Mouse (Mus musculus) WW6 (cell line): ENCODE measurements at regions not wholly inside any gene's neighbourhood (a gene's known extent, or its start where the extent isn't known, plus 50 kb on each side); places are given as distances from the start of the nearest gene placed in this dataset.
"Not testable (repeated sequence)": the region's sequence is repeated elsewhere in the genome, so short reads cannot be mapped to it uniquely, and the experiment has no call there.

Experiments
- DNase-seq: peaks from one replicate; pipeline ENCODE4 v3.0.0-alpha.2; 2013; ENCODE audit warnings: low read depth, low spot score

DNA sequence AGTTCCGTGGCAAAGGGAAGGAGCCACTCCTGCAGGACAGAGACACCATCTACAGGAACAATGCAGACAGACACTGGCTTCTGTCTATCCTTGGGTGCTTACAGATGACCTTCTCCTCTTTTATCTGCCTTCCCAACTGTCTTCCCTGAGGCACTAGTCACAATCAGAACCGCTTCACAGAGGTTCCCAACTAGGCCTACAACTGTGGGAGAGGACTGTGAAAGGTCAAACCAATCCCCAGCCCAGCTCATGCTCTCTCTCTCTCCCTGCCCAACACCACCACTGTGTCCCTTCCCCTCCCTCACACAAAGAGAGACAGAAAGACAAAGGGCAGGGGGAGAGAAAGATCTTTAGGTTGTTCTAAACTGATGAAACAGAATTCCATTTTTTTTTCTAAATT, 61.3 kb downstream of the Tmem17 start:
- DNase-seq = no peak

DNA sequence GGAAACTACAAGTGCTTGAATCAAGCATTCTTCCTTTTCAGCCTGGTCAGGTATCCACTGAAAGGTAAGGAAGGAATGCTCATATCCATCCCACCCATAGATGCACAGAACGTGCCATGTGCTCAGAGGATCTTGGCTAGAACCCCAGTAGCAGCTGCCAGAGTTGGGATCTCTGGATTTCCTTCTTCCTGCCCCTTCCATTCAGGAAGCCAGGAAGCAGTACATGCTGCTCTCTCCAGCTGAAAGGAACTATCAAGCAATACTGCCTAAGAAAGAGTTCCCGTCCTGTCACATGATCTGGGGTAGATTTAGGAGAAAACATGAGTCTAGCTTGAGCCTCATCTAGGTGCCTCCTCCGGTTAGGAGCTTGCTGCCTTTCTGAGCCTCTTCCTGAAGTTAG, 61.9 kb downstream of the Tmem17 start:
- DNase-seq = no peak

DNA sequence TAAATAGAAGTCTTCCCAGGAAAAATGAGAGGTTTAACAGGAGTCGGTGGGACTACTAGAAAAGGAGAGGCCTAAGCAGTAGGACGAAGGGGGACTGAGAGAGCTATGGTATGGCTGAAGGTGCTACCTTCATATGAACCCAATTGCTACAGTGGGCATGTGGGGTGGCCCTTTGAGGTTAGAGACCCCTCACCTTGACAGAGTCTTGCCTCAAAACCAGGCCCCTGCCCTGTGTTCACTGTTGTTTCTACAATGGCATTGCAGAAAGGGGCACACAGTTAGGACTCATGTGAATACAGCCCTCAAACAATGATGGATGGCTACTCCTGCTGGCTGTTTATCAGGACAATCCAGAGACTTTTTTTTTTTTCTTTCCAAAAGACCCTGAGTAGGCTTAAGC, 62.6 kb downstream of the Tmem17 start:
- no peak for DNase-seq

DNA sequence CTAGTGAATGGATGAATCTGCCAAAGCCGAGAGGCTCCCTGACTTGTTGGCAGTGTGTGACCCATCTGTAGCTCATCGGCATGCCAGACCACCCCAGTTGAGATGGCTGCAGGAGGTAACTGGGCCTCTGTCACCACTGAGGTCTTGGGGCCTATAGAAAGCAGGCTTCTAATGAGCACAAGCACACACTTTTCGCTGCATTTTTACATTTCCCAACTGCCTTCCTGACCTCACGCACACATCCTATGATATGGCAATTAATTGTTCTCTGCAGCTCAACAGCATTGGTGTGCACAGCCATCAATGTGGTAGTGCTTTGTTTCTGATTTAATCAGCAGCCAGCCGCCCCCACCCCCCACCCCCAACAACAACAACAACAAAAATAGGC, 72.2 kb downstream of the Tmem17 start:
- no peak for DNase-seq

DNA sequence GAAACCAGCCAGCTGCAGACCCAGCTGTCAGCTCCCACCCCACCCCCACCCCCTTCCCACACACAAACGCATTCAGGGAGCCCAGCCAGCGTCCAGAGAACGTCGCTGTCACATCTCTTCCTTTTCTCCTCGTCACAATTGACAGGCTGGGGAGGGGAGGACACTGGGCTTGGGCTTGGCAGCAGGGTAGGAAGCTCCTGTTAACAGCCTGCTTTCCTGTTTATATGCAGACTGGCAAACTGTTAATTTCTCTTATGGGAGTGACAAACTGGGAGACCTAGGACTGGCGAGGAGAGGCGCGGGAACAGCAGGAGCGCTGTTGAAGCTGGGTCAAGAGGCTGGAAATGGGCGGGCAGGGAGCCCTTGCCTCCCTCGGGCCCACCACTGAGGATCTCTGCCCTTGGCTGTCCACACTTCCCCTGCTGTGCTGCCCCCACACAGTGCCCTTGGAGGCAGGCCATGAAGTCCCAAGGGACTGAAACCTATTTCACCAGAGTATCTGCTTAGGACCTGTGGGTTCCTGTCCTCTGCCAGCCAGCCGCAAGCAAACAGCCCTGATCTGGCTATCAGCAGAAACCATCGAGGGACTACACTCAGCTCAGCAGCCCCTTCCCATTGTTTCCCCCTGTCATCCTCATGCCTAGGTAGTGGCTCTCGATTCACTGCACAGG, 72.7 kb downstream of the Tmem17 start:
- no peak for DNase-seq

DNA sequence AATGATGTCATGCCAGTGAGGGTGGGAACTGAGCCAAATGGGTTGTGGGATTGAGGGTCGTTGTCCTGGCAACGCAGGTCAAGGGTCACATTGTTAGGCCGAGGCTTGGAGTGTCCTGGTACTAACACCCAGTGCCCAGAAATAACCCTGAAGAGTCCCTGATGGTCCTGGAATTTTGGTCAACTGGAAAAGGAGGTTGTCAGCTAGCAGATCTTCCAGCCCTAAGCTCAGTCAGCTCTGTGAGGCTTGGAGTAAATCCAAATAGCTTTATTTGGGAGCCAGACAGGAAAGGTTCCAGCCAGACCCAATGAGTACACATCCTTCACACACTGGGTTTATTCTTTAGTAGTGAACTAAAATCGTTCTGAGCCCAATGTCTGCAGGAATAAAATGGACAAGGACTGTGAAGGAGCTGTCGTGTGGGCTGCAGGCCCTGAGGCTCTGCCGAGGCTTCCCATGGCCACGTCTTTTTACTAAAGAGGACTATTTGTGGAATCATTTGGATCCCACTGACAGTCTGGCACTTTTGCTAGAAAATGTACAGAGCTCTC, 75.9 kb downstream of the Tmem17 start:
- DNase-seq = no peak

DNA sequence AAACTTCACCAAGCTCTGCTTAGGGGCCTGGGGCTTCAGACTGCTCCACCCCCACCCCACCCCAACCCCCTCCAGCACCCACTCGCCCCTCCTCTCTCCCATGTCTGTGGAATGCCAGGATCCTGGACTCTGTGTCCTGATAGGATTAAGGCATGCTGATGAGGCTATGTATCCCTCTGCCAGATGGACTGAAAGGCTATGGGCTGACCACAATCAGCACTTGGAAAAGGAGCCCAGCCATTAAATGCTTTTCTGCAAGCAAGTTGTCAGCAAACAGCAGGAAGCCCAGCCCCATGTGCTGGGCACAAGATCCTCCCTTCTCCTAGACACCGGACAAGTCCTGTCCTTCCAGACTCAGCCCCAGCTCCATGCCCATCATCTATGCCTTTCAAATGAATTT, 76.7 kb downstream of the Tmem17 start:
- no peak for DNase-seq

DNA sequence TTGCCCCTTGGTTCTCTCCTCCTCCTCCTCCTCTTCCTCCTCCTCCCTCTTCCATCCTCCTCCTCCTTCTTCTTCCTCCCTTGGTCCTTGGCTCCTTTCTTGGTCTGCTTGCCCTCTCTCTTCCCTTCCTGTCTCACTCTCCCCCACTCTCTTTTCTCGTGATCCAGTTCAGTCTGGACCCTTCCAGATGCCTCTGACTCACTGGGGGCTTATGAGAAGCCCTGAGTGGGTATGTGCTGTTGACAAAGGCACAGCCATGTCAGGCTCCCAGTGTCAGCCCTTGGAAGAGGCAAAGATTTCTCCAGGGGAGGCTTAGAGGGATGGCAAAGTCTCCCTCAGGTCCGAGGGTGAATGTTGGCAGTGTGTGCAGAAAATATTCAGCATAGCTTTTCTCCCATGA, 78.0 kb downstream of the Tmem17 start:
- DNase-seq = no peak

DNA sequence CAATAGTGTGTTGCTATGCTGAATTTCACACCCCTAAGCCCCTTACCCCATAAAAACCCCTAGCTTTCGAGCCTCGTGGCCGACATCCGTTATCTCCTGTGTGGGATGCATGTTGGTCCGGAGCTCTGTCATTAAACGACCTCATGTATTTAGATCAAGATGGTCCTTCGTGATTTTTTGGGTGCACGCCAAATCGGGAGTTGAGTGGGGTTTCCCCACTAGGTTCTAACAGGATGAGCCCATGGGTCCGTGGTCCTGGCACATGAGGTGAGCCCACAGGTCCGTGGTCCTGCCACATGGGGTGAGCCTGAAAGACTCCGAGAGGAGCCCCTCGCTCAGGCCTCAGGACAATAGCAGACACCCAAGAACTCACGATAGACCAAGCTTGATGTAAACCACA, 79.2 kb downstream of the Tmem17 start:
- not testable (repeated sequence) for DNase-seq

DNA sequence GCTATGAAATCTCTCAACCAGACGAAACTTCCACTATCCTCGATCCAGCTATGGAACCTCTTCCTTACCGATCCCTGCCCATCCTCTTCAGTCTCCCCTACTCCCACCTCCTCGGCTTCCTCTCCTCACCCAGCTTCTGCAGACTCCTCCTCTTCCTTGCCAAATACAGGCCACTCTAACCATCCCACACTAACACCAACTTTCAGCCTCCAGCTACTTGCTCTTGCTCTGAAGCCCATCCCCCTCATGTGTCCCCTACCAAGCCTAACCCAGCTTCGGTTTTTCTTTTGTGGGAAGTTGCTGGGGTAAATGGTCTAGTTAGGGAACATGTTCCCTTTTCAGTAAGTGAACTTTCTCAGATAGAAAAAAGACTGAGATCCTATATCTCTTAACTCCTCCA, 80.8 kb downstream of the Tmem17 start:
- DNase-seq = no peak

DNA sequence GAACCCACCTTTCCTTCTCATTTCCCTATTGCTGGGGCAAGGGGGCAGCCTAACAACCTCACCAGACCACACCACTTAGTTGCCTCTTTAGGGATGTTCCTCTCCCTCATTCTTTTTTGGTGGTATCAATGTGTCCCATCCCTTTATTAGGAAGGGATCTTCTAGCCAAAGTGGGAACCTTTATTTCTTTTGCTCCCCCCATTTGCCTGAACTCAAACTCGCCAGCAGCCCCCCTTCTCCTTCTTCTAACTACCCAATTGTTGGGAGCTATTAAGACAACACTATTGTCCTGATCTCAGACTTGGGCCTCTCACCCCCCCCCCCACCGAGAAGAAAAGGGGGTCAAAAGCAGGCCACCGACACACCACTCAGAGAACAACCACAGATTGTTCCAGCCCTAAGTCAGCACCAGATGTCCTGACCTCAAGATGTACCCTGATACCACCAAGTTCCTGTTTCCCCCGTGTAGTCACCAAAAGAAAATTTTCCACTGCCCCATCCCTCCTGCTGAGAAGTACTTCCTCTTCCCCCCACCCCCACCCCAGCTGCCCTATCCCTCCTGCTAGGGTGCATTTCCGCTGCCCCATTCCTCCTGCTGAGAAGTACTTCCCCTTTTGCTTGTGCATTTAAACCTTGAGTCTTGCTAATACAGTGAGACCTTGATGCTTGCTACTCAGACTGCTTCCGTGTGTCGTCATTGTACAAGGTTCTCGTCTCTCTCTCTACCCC, 84.4 kb downstream of the Tmem17 start:
- no peak for DNase-seq

DNA sequence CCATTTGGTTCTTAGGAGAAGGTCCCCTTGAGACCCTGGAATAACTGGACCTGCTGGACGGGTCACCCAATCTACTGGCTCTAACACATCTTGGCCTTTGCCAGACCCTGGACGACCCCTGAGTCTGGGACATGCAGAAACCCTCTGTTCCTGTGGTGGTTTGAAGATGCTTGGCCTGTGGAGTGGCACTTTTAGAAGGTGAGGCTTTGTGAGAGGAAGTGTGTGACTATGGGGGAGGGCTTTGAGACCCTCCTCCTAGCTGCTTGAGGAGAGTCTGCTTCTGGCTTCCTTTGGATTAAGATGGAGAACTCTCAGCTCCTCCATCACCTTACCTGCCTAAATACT, 84.9 kb downstream of the Tmem17 start:
- no peak for DNase-seq

DNA sequence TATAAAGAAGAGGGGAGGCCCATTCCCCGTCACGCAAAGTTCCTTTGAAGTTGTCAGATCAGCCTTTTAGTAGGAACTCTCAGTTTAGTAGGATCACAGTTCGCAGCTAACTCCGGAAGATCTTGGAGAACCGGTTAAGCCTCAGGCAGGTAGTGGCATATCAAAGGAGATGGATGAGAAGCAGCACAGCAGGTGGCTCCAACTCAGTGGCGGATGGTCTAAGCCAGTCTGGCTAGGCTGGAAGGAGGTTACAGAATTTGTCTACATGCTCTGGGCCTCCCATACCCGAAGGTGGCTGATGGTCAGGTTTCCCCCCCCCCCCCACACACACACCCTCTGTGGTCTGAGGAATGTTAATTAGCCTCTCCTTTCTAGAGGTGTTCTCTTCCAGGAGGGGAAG, 88.5 kb downstream of the Tmem17 start:
- DNase-seq = peak; percentile 75

DNA sequence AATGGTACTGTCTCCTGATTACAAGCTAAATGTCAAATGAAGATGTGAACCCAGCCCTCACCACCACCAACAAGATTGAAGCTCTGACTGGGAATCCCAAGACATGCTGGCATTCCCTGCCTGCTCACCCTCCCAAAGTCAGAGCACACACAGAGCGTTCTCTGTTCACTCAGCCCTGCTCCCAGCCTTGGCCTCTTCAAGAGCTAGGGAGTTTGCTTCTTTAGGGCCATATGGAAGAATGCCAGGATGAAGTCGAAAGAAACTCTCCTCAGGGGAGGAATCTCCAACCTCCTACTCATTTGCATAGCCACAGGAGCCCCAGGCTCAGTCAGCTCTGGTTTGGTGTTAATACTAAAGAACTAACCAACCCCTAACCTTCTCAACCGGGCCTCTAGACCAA, 90.1 kb downstream of the Tmem17 start:
- DNase-seq = no peak

DNA sequence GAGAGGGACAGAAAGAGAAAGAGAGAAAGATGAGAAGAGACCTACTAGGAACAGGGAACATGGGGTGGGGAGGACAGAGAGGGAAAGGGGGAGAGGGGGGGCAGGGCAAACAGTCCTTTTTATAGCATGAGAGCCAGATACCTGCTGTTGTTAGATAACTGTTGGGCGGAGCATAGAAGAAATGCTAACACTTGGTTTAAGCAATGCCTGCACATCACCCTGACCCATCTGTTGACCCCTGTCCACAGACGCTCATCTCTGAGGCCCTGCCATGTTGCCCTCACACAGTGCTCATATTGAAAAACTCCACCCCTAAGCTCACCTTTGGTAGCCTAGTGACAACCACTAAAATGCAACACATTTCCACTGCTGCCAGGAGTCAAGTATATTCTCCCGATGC, 90.7 kb downstream of the Tmem17 start:
- DNase-seq = no peak

DNA sequence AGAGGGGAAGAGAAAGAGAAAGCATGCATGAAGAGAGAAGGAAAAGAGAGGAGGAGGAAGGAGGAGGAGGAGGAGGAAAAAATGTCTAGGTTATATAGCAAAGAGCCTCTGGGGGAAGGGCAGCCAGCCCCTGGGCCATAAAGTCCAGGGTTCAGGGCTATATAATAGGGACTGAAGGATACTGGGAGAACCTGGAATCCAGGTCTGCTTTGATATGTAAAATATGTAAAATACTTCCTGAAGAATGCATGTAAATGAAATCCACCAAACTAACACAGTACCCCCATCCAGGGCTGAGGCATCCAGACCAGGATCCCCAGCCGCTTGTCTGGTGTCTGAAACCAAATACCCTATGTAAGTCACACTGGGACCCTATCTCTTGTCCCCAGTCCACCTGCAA, 91.5 kb downstream of the Tmem17 start:
- no peak for DNase-seq

DNA sequence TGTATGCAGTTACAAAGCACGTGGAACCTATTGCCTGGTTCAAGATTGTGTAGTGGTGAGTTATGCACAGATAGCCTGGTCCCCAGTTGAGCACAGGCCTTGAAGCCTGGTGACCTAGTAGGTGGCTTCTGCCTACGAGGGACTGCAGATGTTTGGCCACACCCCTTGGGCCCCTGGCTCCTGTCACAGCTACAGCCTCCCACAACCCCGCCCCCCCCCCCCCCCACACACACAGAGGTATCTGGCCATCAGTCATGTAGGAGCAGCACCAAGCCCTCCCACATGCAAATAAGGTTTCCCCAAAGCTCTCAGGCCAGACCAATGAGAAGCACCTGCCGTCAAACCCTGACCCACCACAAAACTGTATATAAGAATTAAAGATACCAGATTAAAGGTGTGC, 94.5 kb downstream of the Tmem17 start:
- DNase-seq = no peak

DNA sequence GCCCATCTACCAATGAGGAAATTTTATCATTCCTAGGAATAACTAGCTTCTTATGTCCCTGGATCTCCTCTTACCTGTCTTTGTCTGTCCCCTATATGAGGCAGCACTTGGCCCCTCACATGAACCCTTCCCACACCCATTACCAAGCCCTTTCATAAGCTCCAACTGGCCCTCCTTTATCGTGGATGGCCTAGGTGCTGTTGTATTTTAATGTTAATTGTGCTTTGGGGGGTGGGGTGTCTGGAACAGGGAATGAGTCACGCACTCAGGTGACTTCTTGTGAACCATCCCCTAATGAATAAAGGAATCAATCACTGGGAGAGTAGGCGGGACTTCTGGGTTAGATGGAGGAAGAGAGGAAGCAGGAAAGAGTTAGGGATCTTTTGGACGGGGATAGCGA, 95.8 kb downstream of the Tmem17 start:
- peak; percentile 80 for DNase-seq

DNA sequence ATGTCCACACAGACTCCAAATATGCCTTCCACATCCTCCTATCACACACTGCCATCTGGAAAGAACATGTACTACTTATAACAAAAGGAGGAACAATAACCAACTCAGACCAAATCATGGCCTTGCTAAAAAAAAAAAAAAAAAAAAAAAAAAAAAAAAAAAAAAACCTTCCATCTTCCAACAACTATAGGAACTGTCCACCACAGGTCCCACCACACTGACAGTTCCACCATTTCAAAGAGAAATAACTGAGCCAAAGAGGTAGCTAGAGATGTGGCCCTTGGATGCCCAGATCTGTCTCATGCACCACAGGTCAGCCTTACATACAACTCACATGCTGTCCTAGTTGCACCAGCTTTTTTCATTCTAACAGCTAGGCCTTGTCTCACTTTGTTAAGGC, 97.1 kb downstream of the Tmem17 start:
- DNase-seq = no peak

DNA sequence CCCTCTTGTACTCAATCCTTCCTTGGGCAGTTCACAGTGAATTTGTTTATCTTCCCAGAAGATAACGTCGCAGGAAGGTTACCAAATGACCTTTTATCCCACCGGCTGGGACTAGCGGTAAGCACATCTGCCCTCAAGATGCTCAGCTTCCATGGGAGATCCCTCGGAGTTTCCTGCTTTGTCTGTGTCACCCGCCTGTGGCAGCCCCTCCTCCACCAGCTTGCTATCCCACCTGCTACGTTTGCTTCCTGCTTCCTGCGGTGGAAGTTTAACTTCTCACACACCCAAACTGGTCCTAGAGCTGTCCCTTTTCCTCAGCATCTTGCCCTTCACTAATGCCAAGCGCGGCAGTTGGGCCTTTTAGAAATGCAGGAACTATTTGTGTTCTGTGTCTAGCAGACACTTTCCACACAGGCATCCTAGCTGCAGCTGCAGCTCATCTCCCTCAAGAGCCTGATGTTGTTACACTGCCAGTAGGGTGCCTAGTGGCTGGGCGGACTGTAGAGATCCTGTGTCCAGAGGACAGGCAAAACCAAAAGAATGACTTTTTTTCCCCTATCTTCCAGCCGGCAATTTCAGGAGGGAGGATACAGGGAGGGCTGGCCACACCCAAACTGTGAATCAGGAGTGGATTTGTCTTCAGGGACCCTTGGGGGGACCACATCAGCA, 98.7 kb downstream of the Tmem17 start:
- DNase-seq = no peak

DNA sequence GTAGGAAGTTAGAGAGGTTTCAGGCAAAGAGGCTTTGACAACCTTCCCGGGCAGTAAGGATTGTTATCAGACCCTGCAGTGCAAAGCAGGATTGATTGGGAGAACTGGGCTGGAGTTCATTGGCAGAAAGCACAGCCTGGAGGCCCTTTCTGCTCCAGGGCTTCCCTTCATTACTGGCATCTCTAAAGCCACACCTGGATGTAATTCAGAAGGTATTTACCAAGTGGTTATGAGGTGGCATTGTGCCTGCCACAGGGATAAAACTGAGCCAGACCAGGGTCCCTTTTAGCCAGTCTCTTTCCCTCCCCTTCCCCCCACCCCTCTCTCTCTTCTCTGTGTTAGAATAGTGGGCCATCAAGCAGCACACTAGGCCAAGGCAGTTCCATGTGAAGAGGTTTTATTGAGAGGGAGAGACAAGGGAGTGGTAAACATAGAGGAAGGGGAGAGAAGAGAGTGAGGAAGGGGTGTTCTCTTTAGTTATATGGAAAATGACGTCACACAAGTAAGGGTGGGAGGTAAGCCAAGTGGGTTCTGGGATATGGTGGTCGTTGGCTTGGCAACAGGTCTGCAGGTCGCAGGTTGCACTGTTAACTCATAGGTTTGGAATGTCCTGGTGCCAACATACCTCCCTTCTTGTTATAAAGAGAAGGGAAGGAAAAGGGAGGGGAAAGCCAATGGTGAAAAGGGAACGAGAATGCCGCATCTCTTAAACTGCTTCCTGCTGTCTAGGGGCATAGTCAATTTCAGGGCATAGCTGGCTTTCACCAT, 99.4 kb downstream of the Tmem17 start:
- no peak for DNase-seq

DNA sequence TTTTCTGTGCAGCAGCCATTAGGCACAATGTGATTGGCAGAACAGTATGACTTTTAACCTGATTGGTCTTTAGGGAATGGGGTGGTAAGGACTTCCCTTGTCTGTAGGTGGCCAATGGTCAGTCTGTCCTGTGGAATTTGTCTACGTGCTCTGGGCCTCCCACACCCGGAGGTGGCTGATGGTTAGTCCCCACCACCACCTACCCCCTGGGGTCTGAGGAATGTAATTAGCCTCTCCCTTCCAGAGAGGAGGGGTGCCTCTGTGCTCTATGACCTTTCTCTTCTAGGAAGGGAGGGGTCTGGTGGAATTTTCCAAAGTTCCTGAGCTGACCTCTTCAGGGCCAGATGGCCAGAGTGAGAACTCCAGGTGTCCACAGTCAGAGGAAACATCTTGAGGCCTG, 101.6 kb downstream of the Tmem17 start:
- no peak for DNase-seq
